Mouse (Mus musculus): ENCODE measurements around the gene Fpgs.

Gene Fpgs

GRCm38 (mm10) chr2:32724832-32725790 lies 21.2 kb upstream of the Fpgs start:
- DNase-seq (ENCODE audit: low spot score), result no peak

- DNase-seq (ENCODE audit: low spot score), result no peak
Observed at GRCm38 (mm10) chr2:32724149-32724548, 20.2 kb upstream of the Fpgs start.

GRCm38 (mm10) chr2:32722581-32722980 lies 18.6 kb upstream of the Fpgs start:
- DNase-seq (ENCODE audit: low spot score), result no peak

- no peak for DNase-seq (ENCODE audit: low spot score)
Observed at GRCm38 (mm10) chr2:32722046-32722445, 18.1 kb upstream of the Fpgs start.

GRCm38 (mm10) chr2:32720681-32721229 lies 16.8 kb upstream of the Fpgs start, which contains the start of gene Sh2d3c:
Gene Sh2d3c, plus strand, starts transcription at chr2:32721055.
- no peak for DNase-seq (ENCODE audit: low spot score)

GRCm38 (mm10) chr2:32720053-32720452 lies 16.1 kb upstream of the Fpgs start:
- no peak for DNase-seq (ENCODE audit: low spot score)

GRCm38 (mm10) chr2:32718761-32719160 lies 14.8 kb upstream of the Fpgs start:
- DNase-seq (ENCODE audit: low spot score), result no peak

- DNase-seq (ENCODE audit: low spot score), result peak; percentile 80
Observed at GRCm38 (mm10) chr2:32714987-32715425, 11.1 kb upstream of the Fpgs start.

GRCm38 (mm10) chr2:32714117-32714986 lies 10.4 kb upstream of the Fpgs start:
- DNase-seq (ENCODE audit: low spot score), result no peak

- DNase-seq (ENCODE audit: low spot score), result peak; percentile 92
Observed at GRCm38 (mm10) chr2:32712934-32713817, 9.2 kb upstream of the Fpgs start, which contains the start of gene Cdk9. Gene Cdk9, minus strand, starts transcription at chr2:32713076.

GRCm38 (mm10) chr2:32712586-32712933 lies 8.6 kb upstream of the Fpgs start:
- DNase-seq (ENCODE audit: low spot score), result peak; percentile 97

- DNase-seq (ENCODE audit: low spot score), result peak; percentile 85
Observed at GRCm38 (mm10) chr2:32712108-32712551, 8.2 kb upstream of the Fpgs start.

- DNase-seq (ENCODE audit: low spot score), result peak; percentile 35
Observed at GRCm38 (mm10) chr2:32711301-32712056, 7.5 kb upstream of the Fpgs start.

- no peak for DNase-seq (ENCODE audit: low spot score)
Observed at GRCm38 (mm10) chr2:32710425-32710824, 6.5 kb upstream of the Fpgs start.

GRCm38 (mm10) chr2:32709521-32710137 lies 5.7 kb upstream of the Fpgs start:
- no peak for DNase-seq (ENCODE audit: low spot score)

GRCm38 (mm10) chr2:32708643-32709042 lies 4.7 kb upstream of the Fpgs start:
- peak; percentile 67 for DNase-seq (ENCODE audit: low spot score)

GRCm38 (mm10) chr2:32706971-32707370 lies 3.0 kb upstream of the Fpgs start:
- no peak for DNase-seq (ENCODE audit: low spot score)

- DNase-seq (ENCODE audit: low spot score), result no peak
Observed at GRCm38 (mm10) chr2:32705018-32705417, 1.1 kb upstream of the Fpgs start.

GRCm38 (mm10) chr2:32703046-32703445 lies 899 bp downstream of the Fpgs start:
- DNase-seq (ENCODE audit: low spot score), result no peak

Measured in MN1 (cell line).